Mouse (Mus musculus): ENCODE data around the gene Col11a2.

- TF ChIP-seq CTCF (IDR thresholded peaks at IDR 0.05; ENCODE audit: extremely low read depth, insufficient read depth, insufficient read length, insufficient replicate concordance) (no peak), POLR2A (IDR thresholded peaks at IDR 0.05; ENCODE audit: low read depth, low read length) (no peak)
These were observed 38.9 kb downstream of the Col11a2 start for GRCm38 (mm10) chr17:34078148-34078547.
